Mouse (Mus musculus) adrenal gland, postnatal 25 days (tissue): ENCODE data around the gene Pard3b. TPM values are rescaled to one million over a fixed set of nuclear protein-coding genes. Genes with fewer than 3 reads are reported as not detected.

Experiments
- DNase-seq: peaks from one replicate; pipeline ENCODE4 v3.0.0; 2021; ENCODE audit warnings: mixed read lengths
- total RNA-seq: library from RNA; stranded (reverse); gene quantifications from 2 replicates; pipeline ENCODE4 v1.2.3, GENCODE M21; 2021

Pard3b gene
- total RNA-seq, 1 experiment from 2014 or later, result 15.7 TPM

GRCm38 (mm10) chr1:61928131-61928761, 289.6 kb downstream of the Pard3b start:
- DNase-seq, result no peak

- no peak for DNase-seq
Observed at GRCm38 (mm10) chr1:61933574-61933973, 294.9 kb downstream of the Pard3b start.

GRCm38 (mm10) chr1:61934760-61935159, 296.1 kb downstream of the Pard3b start:
- no peak for DNase-seq

GRCm38 (mm10) chr1:61939882-61940281, 301.3 kb downstream of the Pard3b start:
- no peak for DNase-seq

- DNase-seq, result no peak
Observed at GRCm38 (mm10) chr1:61961533-61961932, 322.9 kb downstream of the Pard3b start.

GRCm38 (mm10) chr1:61962571-61962970, 323.9 kb downstream of the Pard3b start:
- no peak for DNase-seq

- DNase-seq, result no peak
Observed at GRCm38 (mm10) chr1:61967124-61967523, 328.5 kb downstream of the Pard3b start.

GRCm38 (mm10) chr1:61967807-61968206, 329.2 kb downstream of the Pard3b start:
- no peak for DNase-seq

- DNase-seq, result no peak
Observed at GRCm38 (mm10) chr1:61997711-61998110, 359.1 kb downstream of the Pard3b start.

GRCm38 (mm10) chr1:62008811-62009210, 370.2 kb downstream of the Pard3b start:
- no peak for DNase-seq

- no peak for DNase-seq
Observed at GRCm38 (mm10) chr1:62011712-62012111, 373.1 kb downstream of the Pard3b start.

- no peak for DNase-seq
Observed at GRCm38 (mm10) chr1:62016536-62017300, 378.1 kb downstream of the Pard3b start.

- DNase-seq, result no peak
Observed at GRCm38 (mm10) chr1:62018276-62018675, 379.7 kb downstream of the Pard3b start.

- DNase-seq, result no peak
Observed at GRCm38 (mm10) chr1:62019743-62020142, 381.1 kb downstream of the Pard3b start.

GRCm38 (mm10) chr1:62041718-62042117, 403.1 kb downstream of the Pard3b start:
- DNase-seq, result peak; percentile 52

GRCm38 (mm10) chr1:62048592-62048991, 410.0 kb downstream of the Pard3b start:
- no peak for DNase-seq

- DNase-seq, result no peak
Observed at GRCm38 (mm10) chr1:62051186-62051825, 412.7 kb downstream of the Pard3b start.

GRCm38 (mm10) chr1:62053167-62053638, 414.6 kb downstream of the Pard3b start:
- DNase-seq, result no peak

GRCm38 (mm10) chr1:62055280-62055679, 416.7 kb downstream of the Pard3b start:
- no peak for DNase-seq

GRCm38 (mm10) chr1:62070617-62071016, 432.0 kb downstream of the Pard3b start:
- no peak for DNase-seq

GRCm38 (mm10) chr1:62071139-62071538, 432.5 kb downstream of the Pard3b start:
- no peak for DNase-seq

GRCm38 (mm10) chr1:62076171-62076570, 437.5 kb downstream of the Pard3b start:
- no peak for DNase-seq

- DNase-seq, result no peak
Observed at GRCm38 (mm10) chr1:62081129-62081528, 442.5 kb downstream of the Pard3b start.
